Mouse (Mus musculus): ENCODE data around the gene Ficd. TPM values are rescaled to one million over a fixed set of nuclear protein-coding genes. Genes with fewer than 3 reads are reported as not detected.

Ficd gene
- total RNA-seq (2014; rRNA removed) (11.7 and 12.0 TPM in 2 replicates), polyA plus RNA-seq (2015; fragmentation: Nextera tagmentation; extraction: Ambion mirVana) (8.6 and 8.7 TPM in 2 replicates)

DNA sequence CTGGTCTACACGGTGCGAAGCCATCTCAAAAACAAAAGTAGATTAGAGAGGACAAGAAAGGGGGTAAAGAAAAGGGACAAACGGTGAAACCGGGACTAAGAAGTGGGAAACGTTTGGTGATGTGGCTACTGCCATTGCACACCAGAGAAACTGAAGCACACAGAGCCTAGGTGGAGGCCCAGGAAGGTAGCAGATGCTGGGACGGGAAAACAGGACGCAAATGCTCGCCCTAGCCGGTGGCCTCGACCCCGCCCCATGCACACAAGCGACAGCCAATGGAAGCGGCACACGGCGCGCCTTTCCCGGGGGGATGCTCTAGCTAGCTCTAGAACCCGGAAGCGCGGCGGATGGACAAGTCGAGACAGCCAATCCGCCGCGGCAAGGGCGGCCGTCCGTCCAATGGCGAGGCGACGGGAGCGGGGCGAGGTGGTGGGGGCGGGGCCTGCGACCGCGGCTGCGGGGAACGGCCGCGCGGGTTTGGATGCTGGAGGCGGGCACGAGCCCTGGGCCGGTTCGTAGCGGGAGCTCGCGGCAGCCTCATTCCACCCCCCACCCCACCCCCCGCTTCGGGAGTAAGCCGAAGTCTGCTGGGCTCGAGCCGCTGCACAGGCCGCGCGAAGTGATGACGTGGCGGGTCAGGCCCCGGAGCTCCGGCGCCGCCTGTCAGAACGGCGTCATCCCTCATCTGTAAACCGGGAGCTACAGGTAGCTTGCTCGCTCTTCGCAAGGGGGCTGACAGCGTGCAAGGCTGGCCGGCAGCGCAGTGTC is at the start of gene Ficd:
Ficd (plus strand) TSS at position 459 of the 768 bp plus-strand sequence.
- H3K9ac ChIP-seq (replicated peaks; ENCODE audit: low read length): peak within 1 kb of the TSS; percentile 70
- peak within 1 kb of the TSS; percentile 97 for H3K27ac ChIP-seq
- ATAC-seq (peak; percentile 95), DNase-seq (ENCODE audit: low spot score) (peak; percentile 100)
- no peaks in the 10 kb centered on the region for H3K27me3 ChIP-seq (ENCODE audit: insufficient read depth, low read length)
- no peaks in the 10 kb centered on the region for H3K9me3 ChIP-seq (ENCODE audit: low read length)
- under 1% methylated on average over 69 of the region's 71 CpGs for WGBS
- H3K36me3 ChIP-seq (ENCODE audit: insufficient read depth, low read length): peaks cover 24% of the 10 kb centered on the region; the same call in 1 of the 2 replicates
- peak within 1 kb of the TSS; percentile 92 for H3K4me2 ChIP-seq (ENCODE audit: low read depth, low read length)
- H3K4me3 ChIP-seq (ENCODE audit: low read length): peak within 1 kb of the TSS; percentile 51
- H3K4me1 ChIP-seq (ENCODE audit: insufficient read depth, low read length): no peaks in the 10 kb centered on the region
- 0 out of 2 replicates have a peak, but pooled peaks have one; percentile 1 for TF ChIP-seq CTCF (IDR thresholded peaks at IDR 0.05; ENCODE audit: low read depth)

GRCm38 (mm10) chr5:113687514-113687913 is 48.1 kb upstream of the Ficd start:
- DNase-seq (ENCODE audit: low spot score): no peak
- Histone ChIP-seq H3K27ac (no peak overlapping the region), H3K36me3 (ENCODE audit: insufficient read depth, low read length) (no peaks in the 10 kb centered on the region), H3K4me1 (ENCODE audit: insufficient read depth, low read length) (peaks cover 4% of the 10 kb centered on the region; the same call in 1 of the 2 replicates), H3K9ac (replicated peaks; ENCODE audit: low read length) (no peak overlapping the region), H3K4me3 (ENCODE audit: low read length) (no peak overlapping the region), H3K9me3 (ENCODE audit: low read length) (no peaks in the 10 kb centered on the region), H3K27me3 (ENCODE audit: insufficient read depth, low read length) (no peaks in the 10 kb centered on the region), H3K4me2 (ENCODE audit: low read depth, low read length) (no peak overlapping the region)
- 82% methylated on average over 5 of the region's 5 CpGs for WGBS
- ATAC-seq: no peak
- TF ChIP-seq CTCF (IDR thresholded peaks at IDR 0.05; ENCODE audit: low read depth): no peak

DNA sequence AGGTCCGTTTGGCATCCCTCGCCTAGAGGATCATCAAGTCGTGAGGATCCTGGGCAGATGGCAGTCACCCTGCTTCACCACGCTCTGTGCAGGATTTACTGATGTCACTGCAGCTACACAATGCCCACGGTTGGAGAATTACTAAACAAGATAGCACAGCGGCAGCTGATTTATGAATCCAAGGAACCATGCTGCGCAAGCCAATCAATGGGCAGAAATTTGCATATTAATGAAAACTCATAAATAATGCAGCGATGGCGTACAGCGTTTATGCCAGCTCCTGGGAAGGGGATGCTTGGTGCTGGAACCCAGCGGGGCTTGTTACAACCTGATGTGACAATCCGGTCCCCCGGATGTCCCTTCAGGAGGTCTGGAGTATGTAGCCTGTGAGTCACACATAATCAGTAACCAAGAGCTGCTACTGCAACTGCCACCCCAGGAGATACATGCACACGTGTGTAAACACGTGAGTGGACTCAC is 45.5 kb upstream of the Ficd start:
- Histone ChIP-seq H3K9me3 (ENCODE audit: low read length) (no peaks in the 10 kb centered on the region), H3K4me2 (ENCODE audit: low read depth, low read length) (peak overlapping the region; percentile 11; the same call in 1 of the 2 replicates), H3K9ac (replicated peaks; ENCODE audit: low read length) (no peak overlapping the region), H3K4me1 (ENCODE audit: insufficient read depth, low read length) (peaks cover 17% of the 10 kb centered on the region; the same call in 1 of the 2 replicates), H3K27ac (peak overlapping the region; percentile 12), H3K27me3 (ENCODE audit: insufficient read depth, low read length) (no peaks in the 10 kb centered on the region), H3K4me3 (ENCODE audit: low read length) (no peak overlapping the region), H3K36me3 (ENCODE audit: insufficient read depth, low read length) (no peaks in the 10 kb centered on the region)
- WGBS: 16% methylated on average over 15 of the region's 15 CpGs
- no peak for TF ChIP-seq CTCF (IDR thresholded peaks at IDR 0.05; ENCODE audit: low read depth)
- peak; percentile 72 for ATAC-seq
- DNase-seq (ENCODE audit: low spot score): peak; percentile 85

DNA sequence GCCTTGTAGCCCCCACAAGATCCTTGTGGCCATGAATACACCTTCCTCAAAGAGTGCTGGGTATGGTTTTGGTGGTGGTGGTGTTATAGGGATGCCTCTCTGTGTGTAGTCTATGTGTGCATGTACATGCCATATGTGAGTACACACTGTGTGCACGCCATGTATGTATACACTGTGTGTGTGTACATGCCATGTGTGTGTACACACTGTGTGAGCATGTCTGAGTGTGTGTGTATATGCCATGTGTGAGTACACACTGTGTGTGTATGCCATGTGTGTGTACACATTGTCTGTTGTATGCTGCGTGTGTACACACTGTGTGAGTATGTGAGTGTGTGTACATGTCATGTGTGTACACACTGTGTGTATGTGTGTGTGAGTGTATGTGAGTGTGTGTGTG is 44.7 kb upstream of the Ficd start:
- no peak overlapping the region for H3K9ac ChIP-seq (replicated peaks; ENCODE audit: low read length)
- no peak overlapping the region for H3K4me2 ChIP-seq (ENCODE audit: low read depth, low read length)
- TF ChIP-seq CTCF (IDR thresholded peaks at IDR 0.05; ENCODE audit: low read depth): no peak
- H3K27ac ChIP-seq: peak overlapping the region; percentile 12; the same call in 1 of the 2 replicates
- H3K36me3 ChIP-seq (ENCODE audit: insufficient read depth, low read length): no peaks in the 10 kb centered on the region
- no peak overlapping the region for H3K4me3 ChIP-seq (ENCODE audit: low read length)
- DNase-seq (ENCODE audit: low spot score) (no peak), ATAC-seq (0 out of 2 replicates have a peak, but pooled peaks have one; percentile 14)
- H3K4me1 ChIP-seq (ENCODE audit: insufficient read depth, low read length): peaks cover 17% of the 10 kb centered on the region; the same call in 1 of the 2 replicates
- H3K27me3 ChIP-seq (ENCODE audit: insufficient read depth, low read length): no peaks in the 10 kb centered on the region
- WGBS: 91% methylated on average over 2 of the region's 2 CpGs
- H3K9me3 ChIP-seq (ENCODE audit: low read length): no peaks in the 10 kb centered on the region

GRCm38 (mm10) chr5:113693196-113693755 is 42.3 kb upstream of the Ficd start:
- Histone ChIP-seq H3K4me2 (ENCODE audit: low read depth, low read length) (no peak overlapping the region), H3K27me3 (ENCODE audit: insufficient read depth, low read length) (no peaks in the 10 kb centered on the region), H3K36me3 (ENCODE audit: insufficient read depth, low read length) (no peaks in the 10 kb centered on the region), H3K9ac (replicated peaks; ENCODE audit: low read length) (no peak overlapping the region), H3K4me3 (ENCODE audit: low read length) (no peak overlapping the region), H3K4me1 (ENCODE audit: insufficient read depth, low read length) (peaks cover 17% of the 10 kb centered on the region; the same call in 1 of the 2 replicates), H3K9me3 (ENCODE audit: low read length) (no peaks in the 10 kb centered on the region), H3K27ac (no peak overlapping the region)
- ATAC-seq (no peak), DNase-seq (ENCODE audit: low spot score) (no peak)
- TF ChIP-seq CTCF (IDR thresholded peaks at IDR 0.05; ENCODE audit: low read depth): no peak
- 89% methylated on average over 8 of the region's 8 CpGs for WGBS

GRCm38 (mm10) chr5:113694000-113694399 is 41.6 kb upstream of the Ficd start:
- no peak for DNase-seq (ENCODE audit: low spot score)
- Histone ChIP-seq H3K27me3 (ENCODE audit: insufficient read depth, low read length) (no peaks in the 10 kb centered on the region), H3K36me3 (ENCODE audit: insufficient read depth, low read length) (no peaks in the 10 kb centered on the region), H3K4me3 (ENCODE audit: low read length) (no peak overlapping the region), H3K27ac (peak overlapping the region; percentile 23; the same call in 1 of the 2 replicates), H3K4me2 (ENCODE audit: low read depth, low read length) (no peak overlapping the region), H3K9ac (replicated peaks; ENCODE audit: low read length) (no peak overlapping the region), H3K9me3 (ENCODE audit: low read length) (no peaks in the 10 kb centered on the region), H3K4me1 (ENCODE audit: insufficient read depth, low read length) (peaks cover 17% of the 10 kb centered on the region; the same call in 1 of the 2 replicates)
- 50% methylated on average over 4 of the region's 4 CpGs for WGBS
- TF ChIP-seq CTCF (IDR thresholded peaks at IDR 0.05; ENCODE audit: low read depth): no peak
- no peak for ATAC-seq
